ENCODE assay signal across 24 mouse cellular contexts in genomic region chr12:108967631-108968030, GRCm38 (mm10).
DNase-seq lines count a peak whose midpoint lies in the region; ATAC-seq lines count a peak whose summit lies in the region.
"Had no signal": no experiment of that assay in that cellular context is flagged by ENCODE, and none has a peak within 500 bp of the region (broad histone marks: within the 10 kb centered on the region; RNA-seq: fewer than 3 reads in every experiment).

No protein-coding gene starts in this region.

- WGBS in kidney, embryonic 16.5 days, result 69% methylated on average over 4 of the region's 4 CpGs

- peak; percentile 50 for DNase-seq in kidney, adult 11 months
- peak; percentile 21 for DNase-seq in kidney, adult 9 months
- DNase-seq in kidney, adult 18-20 months, result no peak
- peak; percentile 27 for DNase-seq in kidney, postnatal 14 days
- no peak for DNase-seq in kidney, postnatal 10 days
- peak; percentile 35 for DNase-seq in kidney, postnatal 36 days
- DNase-seq: adrenal gland, adult 8-10 months; adrenal gland, postnatal 14 days; adrenal gland, postnatal 36 days; B cell, adult 2 months; cerebellum, adult 11-12 months; cerebellum, adult 2 months; cerebellum, adult 9-10 months; cerebellum, postnatal 10 days; cerebellum, postnatal 25 days had no signal

- H3K4me3 ChIP-seq in kidney, embryonic 16.5 days (ENCODE audit: low read length), result no peak overlapping the region
- H3K4me3 ChIP-seq: embryonic facial prominence, embryonic 10.5 days; embryonic facial prominence, embryonic 12.5 days; forebrain, embryonic 13.5 days had no signal

- H3K4me2 ChIP-seq in kidney, embryonic 16.5 days (replicated peaks; ENCODE audit: low read depth, low read length), result no peak overlapping the region
- H3K4me2 ChIP-seq: embryonic facial prominence, embryonic 12.5 days; forebrain, embryonic 13.5 days had no signal

- H3K27me3 ChIP-seq in kidney, embryonic 16.5 days (ENCODE audit: insufficient read depth, low read length), result no peaks in the 10 kb centered on the region
- H3K27me3 ChIP-seq: CH12.LX; embryonic facial prominence, embryonic 12.5 days; Patski had no signal

- H3K36me3 ChIP-seq in kidney, embryonic 16.5 days (ENCODE audit: insufficient read depth, low read length), result no peaks in the 10 kb centered on the region
- H3K36me3 ChIP-seq: embryonic facial prominence, embryonic 10.5 days; embryonic facial prominence, embryonic 12.5 days; G1E had no signal

- H3K4me1 ChIP-seq in kidney, embryonic 16.5 days (ENCODE audit: insufficient read depth, low read length), result no peaks in the 10 kb centered on the region
- H3K4me1 ChIP-seq: embryonic facial prominence, embryonic 12.5 days had no signal

- no peaks in the 10 kb centered on the region for H3K9me3 ChIP-seq in kidney, embryonic 16.5 days (ENCODE audit: low read length)
- H3K9me3 ChIP-seq: embryonic facial prominence, embryonic 10.5 days; embryonic facial prominence, embryonic 12.5 days; forebrain, embryonic 13.5 days had no signal

- no peak overlapping the region for H3K27ac ChIP-seq in kidney, embryonic 16.5 days (ENCODE audit: low read length)
- H3K27ac ChIP-seq: embryonic facial prominence, embryonic 10.5 days; embryonic facial prominence, embryonic 12.5 days; forebrain, embryonic 13.5 days had no signal

- H3K9ac ChIP-seq in kidney, embryonic 16.5 days (replicated peaks; ENCODE audit: low read length), result no peak overlapping the region
- H3K9ac ChIP-seq: embryonic facial prominence, embryonic 12.5 days; forebrain, embryonic 13.5 days had no signal

- ATAC-seq in kidney, embryonic 16.5 days (ENCODE audit: low FRiP score, low TSS enrichment), result no peak
- ATAC-seq: activated CD4-positive, CD25-positive, alpha-beta regulatory T cell, adult 4 months; CD4-positive, CD25-positive, alpha-beta regulatory T cell, adult 4 months; forebrain, embryonic 13.5 days; Patski had no signal

Comparison
In these comparisons a context has a peak if more than half of its experiments do, and no peak if none do; other contexts are left out.
1. DNase-seq: peak in kidney, adult 11 months (single experiment), kidney, adult 9 months (single experiment), kidney, postnatal 14 days (single experiment) and kidney, postnatal 36 days (2 of 2); none in kidney, adult 18-20 months (single experiment) and kidney, postnatal 10 days (single experiment).